29 mouse cellular contexts compared by ENCODE assay signal in genomic region chr6:18417866-18418454, GRCm38 (mm10).
DNase-seq lines count a peak whose midpoint lies in the region; ATAC-seq and TF ChIP-seq lines count a peak whose summit lies in the region.
"Had no signal": no experiment of that assay in that cellular context is flagged by ENCODE, and none has a peak within 500 bp of the region (broad histone marks: within the 10 kb centered on the region; RNA-seq: fewer than 3 reads in every experiment).

No protein-coding gene starts in this region.

- no peak overlapping the region for H3K4me2 ChIP-seq in lung, embryonic 14.5 days
- H3K4me2 ChIP-seq in kidney, postnatal 0 days (ENCODE audit: low read length) = no peak overlapping the region
- H3K4me2 ChIP-seq: embryonic facial prominence, embryonic 15.5 days; forebrain, embryonic 12.5 days; hindbrain, embryonic 15.5 days; midbrain, embryonic 13.5 days; neural tube, embryonic 13.5 days had no signal

- no peak for TF ChIP-seq RAD21 in MEL (IDR thresholded peaks at IDR 0.05; ENCODE audit: low read depth, low read length)

- peak; percentile 45 for DNase-seq in kidney, adult 9 months
- no peak for DNase-seq in kidney, adult 11 months
- DNase-seq in lung, embryonic 14.5 days = peak; percentile 46
- no peak for DNase-seq in lung, adult 18-20 months
- DNase-seq in MEL (ENCODE audit: low read depth, low spot score) = no peak
- peak; percentile 68 for DNase-seq in kidney, postnatal 0 days (ENCODE audit: low spot score)
- no peak for DNase-seq in frontal cortex, postnatal 25 days (ENCODE audit: low spot score in 2 of 2)
- DNase-seq: adrenal gland, adult 8-10 months; cerebellum, adult 8-10 months; cerebellum, postnatal 25 days; forebrain, postnatal 0 days; gastrocnemius, postnatal 10 days; heart, postnatal 14 days; liver; right cerebral cortex, postnatal 4 days; thymus, adult 2 months; thymus, postnatal 36 days had no signal

- H3K9ac ChIP-seq in lung, embryonic 14.5 days = no peak overlapping the region
- H3K9ac ChIP-seq in MEL (ENCODE audit: control insufficient read depth, low read depth, low read length, poor library complexity, severe bottlenecking) = no peak overlapping the region
- H3K9ac ChIP-seq in kidney, postnatal 0 days (ENCODE audit: low read depth, low read length) = no peak overlapping the region
- H3K9ac ChIP-seq: embryonic facial prominence, embryonic 15.5 days; forebrain, embryonic 12.5 days; forebrain, postnatal 0 days; hindbrain, embryonic 15.5 days; liver, embryonic 14.5 days; midbrain, embryonic 13.5 days; neural tube, embryonic 13.5 days had no signal

- ATAC-seq in lung, embryonic 14.5 days (ENCODE audit: insufficient read depth) = peak; percentile 49; the same call in 1 of the 2 replicates
- ATAC-seq in kidney, postnatal 0 days (replicated peaks; ENCODE audit: low FRiP score, low read depth) = no peak; the same call in 1 of the 2 replicates
- ATAC-seq: activated CD4-positive, CD25-positive, alpha-beta regulatory T cell, adult 4 months; CD4-positive, CD25-positive, alpha-beta regulatory T cell, adult 4 months; forebrain, postnatal 0 days; inflammation-experienced regulatory T-cells, adult 6 months; midbrain, embryonic 13.5 days had no signal

- no peak overlapping the region for H3K27ac ChIP-seq in lung, embryonic 14.5 days (ENCODE audit: low read depth)
- no peak overlapping the region for H3K27ac ChIP-seq in MEL (ENCODE audit: control insufficient read depth, low read depth, low read length)
- H3K27ac ChIP-seq in kidney, postnatal 0 days = no peak overlapping the region
- H3K27ac ChIP-seq: embryonic facial prominence, embryonic 10.5 days; embryonic facial prominence, embryonic 15.5 days; forebrain, embryonic 12.5 days; hindbrain, embryonic 10.5 days; hindbrain, embryonic 15.5 days; liver, embryonic 14.5 days; macrophage; midbrain, embryonic 13.5 days; neural tube, embryonic 13.5 days had no signal

- TF ChIP-seq CTCF in lung, embryonic 14.5 days (IDR thresholded peaks at IDR 0.05; ENCODE audit: low read depth) = no peak
- TF ChIP-seq CTCF in MEL (IDR thresholded peaks at IDR 0.05 in 2 of 3, conservative IDR thresholded peaks at IDR 0.05 in 1 of 3; ENCODE audit: control insufficient read depth in 1 of 3, insufficient read depth in 1 of 3, low read depth in 2 of 3, low read length in 3 of 3, poor library complexity in 1 of 3, severe bottlenecking in 1 of 3) = no peak
- no peak for TF ChIP-seq CTCF in kidney, postnatal 0 days (IDR thresholded peaks at IDR 0.05; ENCODE audit: low read depth)

- H3K79me2 ChIP-seq in MEL (ENCODE audit: control insufficient read depth, insufficient read depth, low read length, poor library complexity) = no peaks in the 10 kb centered on the region

- no peak overlapping the region for H3K4me3 ChIP-seq in lung, embryonic 14.5 days (ENCODE audit: low read depth, low read length)
- no peak overlapping the region for H3K4me3 ChIP-seq in MEL (ENCODE audit: control insufficient read depth in 1 of 2, insufficient read depth in 1 of 2, low read depth in 2 of 2, low read length in 2 of 2)
- no peak overlapping the region for H3K4me3 ChIP-seq in kidney, postnatal 0 days (replicated peaks; ENCODE audit: low read depth, low read length)
- H3K4me3 ChIP-seq: embryonic facial prominence, embryonic 10.5 days; embryonic facial prominence, embryonic 15.5 days; forebrain, embryonic 12.5 days; hindbrain, embryonic 10.5 days; hindbrain, embryonic 15.5 days; midbrain, embryonic 13.5 days; neural tube, embryonic 13.5 days had no signal

- WGBS in lung, embryonic 14.5 days = 42% methylated on average over 6 of the region's 6 CpGs
- WGBS in kidney, postnatal 0 days = 42% methylated on average over 6 of the region's 6 CpGs

- no peak for TF ChIP-seq EP300 in MEL (IDR thresholded peaks at IDR 0.05; ENCODE audit: low read depth in 1 of 2, low read length in 2 of 2)

- no peak for TF ChIP-seq POLR2A in MEL (IDR thresholded peaks at IDR 0.05; ENCODE audit: control insufficient read depth in 1 of 2, insufficient read depth in 1 of 2, low read depth in 1 of 2, low read length in 2 of 2, poor library complexity in 1 of 2)

- no peaks in the 10 kb centered on the region for H3K36me3 ChIP-seq in lung, embryonic 14.5 days (ENCODE audit: insufficient read depth)
- peaks cover 0 to 28% of the 10 kb centered on the region in 2 experiments; a peak in 2 of 4 replicates for H3K36me3 ChIP-seq in MEL (ENCODE audit: control insufficient read depth in 1 of 2, insufficient read depth in 2 of 2, low read length in 2 of 2)
- H3K36me3 ChIP-seq in kidney, postnatal 0 days (ENCODE audit: insufficient read depth, low read length) = no peaks in the 10 kb centered on the region
- H3K36me3 ChIP-seq: embryonic facial prominence, embryonic 10.5 days; hindbrain, embryonic 10.5 days had no signal

- no peaks in the 10 kb centered on the region for H3K27me3 ChIP-seq in lung, embryonic 14.5 days (ENCODE audit: insufficient read depth, low read length)
- H3K27me3 ChIP-seq in MEL (ENCODE audit: control insufficient read depth in 1 of 2, insufficient read depth in 2 of 2, low read length in 2 of 2) = no peaks in the 10 kb centered on the region
- H3K27me3 ChIP-seq in kidney, postnatal 0 days (ENCODE audit: insufficient read depth, low read length) = no peaks in the 10 kb centered on the region
- H3K27me3 ChIP-seq: embryonic facial prominence, embryonic 15.5 days; forebrain, embryonic 12.5 days; hindbrain, embryonic 15.5 days; midbrain, embryonic 13.5 days; neural tube, embryonic 13.5 days had no signal

- no peaks in the 10 kb centered on the region for H3K9me3 ChIP-seq in lung, embryonic 14.5 days (ENCODE audit: low read depth, low read length)
- H3K9me3 ChIP-seq in MEL (replicated peaks; ENCODE audit: insufficient read depth, low read length) = no peaks in the 10 kb centered on the region
- H3K9me3 ChIP-seq in kidney, postnatal 0 days (replicated peaks; ENCODE audit: low read length) = no peaks in the 10 kb centered on the region
- H3K9me3 ChIP-seq: embryonic facial prominence, embryonic 10.5 days; embryonic facial prominence, embryonic 15.5 days; forebrain, embryonic 12.5 days; hindbrain, embryonic 10.5 days; hindbrain, embryonic 15.5 days; midbrain, embryonic 13.5 days; neural tube, embryonic 13.5 days had no signal

- no peaks in the 10 kb centered on the region for H3K4me1 ChIP-seq in lung, embryonic 14.5 days (ENCODE audit: insufficient read depth)
- H3K4me1 ChIP-seq in MEL (ENCODE audit: control insufficient read depth in 1 of 2, insufficient read depth in 2 of 2, low read length in 2 of 2) = peaks cover 5 to 23% of the 10 kb centered on the region in 2 experiments
- peaks cover 10% of the 10 kb centered on the region; the same call in 1 of the 2 replicates for H3K4me1 ChIP-seq in kidney, postnatal 0 days (replicated peaks; ENCODE audit: insufficient read depth, low read length)
- H3K4me1 ChIP-seq: embryonic facial prominence, embryonic 15.5 days; hindbrain, embryonic 15.5 days; midbrain, embryonic 13.5 days had no signal

TF ChIP-seq in MEL, 35 proteins besides CTCF, POLR2A, EP300 and RAD21:
- TF ChIP-seq RCOR1 (IDR thresholded peaks at IDR 0.05; ENCODE audit: low read depth, low read length) (peak; percentile 33), ZC3H11A (IDR thresholded peaks at IDR 0.05; ENCODE audit: low read depth, low read length) (no peak)
TF ChIP-seq in MEL: peak in this region for 1.

Comparison
In these comparisons a context has a peak if more than half of its experiments do, and no peak if none do; other contexts are left out.
1. DNase-seq: peak in kidney, adult 9 months (single experiment), lung, embryonic 14.5 days (single experiment) and kidney, postnatal 0 days (single experiment); none in kidney, adult 11 months (single experiment), lung, adult 18-20 months (0 of 2), MEL (single experiment) and frontal cortex, postnatal 25 days (0 of 2).